Mouse (Mus musculus): Measurements from ENCODE around the gene Pigl. TPM values are rescaled to one million over a fixed set of nuclear protein-coding genes. Genes with fewer than 3 reads are reported as not detected.

Pigl gene
- polyA plus RNA-seq, 1 experiment from 2014 or later = 10.8 TPM

Other genes starting within 250 kb of the Pigl start
- 2.7 and 3.3 TPM in 2 replicates for gene Adora2b, start 209.5 kb upstream of the Pigl start, polyA plus RNA-seq (2016; fragmentation: Nextera tagmentation; extraction: Ambion mirVana)
- 11.6 and 14.4 TPM in 2 replicates for gene Zswim7, start 177.1 kb upstream of the Pigl start, polyA plus RNA-seq (2016; fragmentation: Nextera tagmentation; extraction: Ambion mirVana)
- 23.6 and 28.1 TPM in 2 replicates for gene Ttc19, start 177.0 kb upstream of the Pigl start, polyA plus RNA-seq (2016; fragmentation: Nextera tagmentation; extraction: Ambion mirVana)
- 202 and 222 TPM in 2 replicates for gene Ncor1, start 81 bp downstream of the Pigl start, polyA plus RNA-seq (2016; fragmentation: Nextera tagmentation; extraction: Ambion mirVana)
- gene Cenpv, start 80.8 kb downstream of the Pigl start, polyA plus RNA-seq (2016; fragmentation: Nextera tagmentation; extraction: Ambion mirVana) = 85.7 and 90.0 TPM in 2 replicates
- gene Ubb, start 92.7 kb downstream of the Pigl start, polyA plus RNA-seq (2016; fragmentation: Nextera tagmentation; extraction: Ambion mirVana) = 3,704 and 3,828 TPM in 2 replicates
- gene Trpv2, start 116.0 kb downstream of the Pigl start, polyA plus RNA-seq (2016; fragmentation: Nextera tagmentation; extraction: Ambion mirVana) = 6.4 and 7.3 TPM in 2 replicates
- gene Lrrc75a, start 190.1 kb downstream of the Pigl start, polyA plus RNA-seq (2016; fragmentation: Nextera tagmentation; extraction: Ambion mirVana) = 12.6 and 15.1 TPM in 2 replicates
- 36.8 and 38.1 TPM in 2 replicates for gene Mmgt2, start 190.2 kb downstream of the Pigl start, polyA plus RNA-seq (2016; fragmentation: Nextera tagmentation; extraction: Ambion mirVana)

Measured in forebrain, embryonic 12.5 days (tissue).